Mouse (Mus musculus): Measurements from ENCODE around the gene Agrp.

DNA sequence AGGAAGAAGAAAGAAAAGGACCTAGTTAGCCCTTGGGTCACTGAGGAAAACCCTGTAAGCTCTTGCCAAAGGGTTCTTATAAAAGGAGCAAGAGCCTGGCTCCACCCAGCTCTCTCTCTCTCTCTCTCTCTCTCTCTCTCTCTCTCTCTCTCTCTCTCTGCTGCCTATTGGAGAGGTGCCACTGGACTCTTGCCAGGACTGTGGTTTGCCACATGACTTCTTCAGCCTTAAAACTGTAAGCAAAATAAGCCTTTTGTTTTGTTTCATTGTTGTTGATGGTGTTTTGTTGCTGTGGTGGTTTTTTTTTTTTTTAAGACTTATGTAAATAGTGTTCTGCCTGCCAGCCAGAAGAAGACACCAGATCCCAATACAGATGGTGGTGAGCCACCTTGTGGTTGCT, 63.8 kb downstream of the Agrp start:
- no peak for TF ChIP-seq MAFK (IDR thresholded peaks at IDR 0.05; ENCODE audit: insufficient read depth, low read depth, low read length)
- no peak for TF ChIP-seq HCFC1 (IDR thresholded peaks at IDR 0.05; ENCODE audit: borderline replicate concordance, insufficient read depth, low read length)
- TF ChIP-seq CHD2 (IDR thresholded peaks at IDR 0.05; ENCODE audit: low read depth, low read length), result no peak
- TF ChIP-seq ZC3H11A (IDR thresholded peaks at IDR 0.05; ENCODE audit: borderline replicate concordance, low read depth, low read length), result no peak

Measured in ES-E14 (cell line).